Mouse (Mus musculus) olfactory bulb, adult 2 months (tissue): ENCODE data around the gene Gm14288. TPM values are rescaled to one million over a fixed set of nuclear protein-coding genes. Genes with fewer than 3 reads are reported as not detected.
"Not testable (repeated sequence)": the region's sequence is repeated elsewhere in the genome, so short reads cannot be mapped to it uniquely, and the experiment has no call there.

ENCODE experiments used
- H3K27ac ChIP-seq: fragments of 200-500 bp; 2 replicates; pipeline ENCODE4 v1.5.1; 2012; ENCODE audit warnings: low read depth, low read length; ENCODE audit not compliant: insufficient read depth
- H3K4me1 ChIP-seq: fragments of 200-500 bp; 2 replicates; pipeline ENCODE4 v1.6.1; 2012; ENCODE audit warnings: low read length; ENCODE audit not compliant: control insufficient read depth, insufficient read depth
- H3K4me3 ChIP-seq: fragments of 200-500 bp; 2 replicates; pipeline ENCODE4 v1.5.1; 2012; ENCODE audit warnings: mild to moderate bottlenecking, low read depth, low read length, moderate library complexity; ENCODE audit not compliant: insufficient read depth
- WGBS: fragments of 180-500 bp; shearing (Covaris S2); methylation state at CpG from one replicate; pipeline ENCODE4 v1.1.7; 2018; 5-methylcytosine and 5-hydroxymethylcytosine counted together
- polyA plus RNA-seq: library from polyadenylated mRNA; stranded (reverse); fragments of >200 nt; gene quantifications from 2 replicates; pipeline ENCODE4 v1.2.4, GENCODE M21; 2012; ENCODE audit warnings: low replicate concordance; ENCODE audit not compliant: missing spikeins, insufficient read depth, insufficient read length

Gm14288 gene
- not detected in 2 replicates for polyA plus RNA-seq

DNA sequence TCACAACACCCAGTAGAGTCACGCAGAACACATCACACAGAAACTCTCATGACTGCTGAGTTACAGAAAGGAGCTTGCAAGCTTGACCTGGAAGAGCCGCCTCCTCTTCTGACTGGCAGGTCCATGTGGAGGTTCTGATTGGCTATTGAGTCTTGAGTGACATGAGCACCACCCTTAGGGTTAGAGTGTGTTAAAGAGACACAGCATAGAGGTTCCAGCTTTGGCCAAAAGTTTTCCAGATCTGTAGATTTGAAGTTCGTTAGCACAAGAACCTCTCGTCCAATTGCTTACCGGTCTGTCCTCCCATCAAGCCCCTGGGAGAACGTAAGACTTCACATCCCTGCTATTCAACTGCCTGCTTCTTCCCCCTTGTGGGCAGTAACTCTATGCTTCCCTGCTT is at the start of gene Gm14288:
Gene Gm14288 (minus strand): TSS at position 101 of the 400 bp plus-strand sequence.
- not testable (repeated sequence) for H3K4me1 ChIP-seq, H3K27ac ChIP-seq, H3K4me3 ChIP-seq
- WGBS, result no CpG with 5 or more reads among the region's 6 CpGs

DNA sequence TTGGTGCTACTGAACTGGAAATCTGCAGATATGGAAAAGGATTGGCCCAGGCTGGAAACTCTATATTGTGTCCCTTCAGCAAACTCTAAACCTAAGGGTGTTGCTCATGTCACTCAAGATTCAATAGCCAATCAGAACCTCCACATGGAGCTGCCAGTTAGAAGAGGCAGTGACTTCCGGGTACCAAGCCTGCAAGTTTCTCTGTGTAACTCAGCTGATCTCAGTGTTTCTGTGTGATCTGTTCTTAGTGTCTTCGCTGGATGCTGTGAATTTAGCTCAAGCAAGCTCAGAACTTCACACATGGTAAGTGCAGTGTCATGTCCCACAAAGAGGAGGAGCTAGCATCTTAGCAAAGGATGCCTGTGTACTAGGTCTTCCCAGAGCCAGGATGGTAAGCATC is 59.7 kb downstream of the Gm14288 start, which contains the start of gene Gm2007:
Gene Gm2007 (plus strand): TSS at position 301 of the 400 bp plus-strand sequence.
- not testable (repeated sequence) for H3K4me3 ChIP-seq, H3K4me1 ChIP-seq, H3K27ac ChIP-seq
- no CpG with 5 or more reads among the region's 2 CpGs for WGBS

Other genes with a start within 250 kb of the Gm14288 start
- not detected in 2 replicates for gene Gm11007, start 157.1 kb downstream of the Gm14288 start, polyA plus RNA-seq
- gene Zfp969, start 97.4 kb downstream of the Gm14288 start, polyA plus RNA-seq, result not detected in 2 replicates
- not detected in 2 replicates for gene Gm2007, start 59.6 kb downstream of the Gm14288 start, polyA plus RNA-seq
- not detected in 2 replicates for gene Gm6710, start 68.1 kb upstream of the Gm14288 start, polyA plus RNA-seq
- gene Zfp966, start 130.0 kb upstream of the Gm14288 start, polyA plus RNA-seq, result not detected in 2 replicates
- gene Gm2026, start 164.2 kb upstream of the Gm14288 start, polyA plus RNA-seq, result not detected in 2 replicates